Comparison of ENCODE assay signal across 11 mouse cellular contexts in the genomic region with DNA sequence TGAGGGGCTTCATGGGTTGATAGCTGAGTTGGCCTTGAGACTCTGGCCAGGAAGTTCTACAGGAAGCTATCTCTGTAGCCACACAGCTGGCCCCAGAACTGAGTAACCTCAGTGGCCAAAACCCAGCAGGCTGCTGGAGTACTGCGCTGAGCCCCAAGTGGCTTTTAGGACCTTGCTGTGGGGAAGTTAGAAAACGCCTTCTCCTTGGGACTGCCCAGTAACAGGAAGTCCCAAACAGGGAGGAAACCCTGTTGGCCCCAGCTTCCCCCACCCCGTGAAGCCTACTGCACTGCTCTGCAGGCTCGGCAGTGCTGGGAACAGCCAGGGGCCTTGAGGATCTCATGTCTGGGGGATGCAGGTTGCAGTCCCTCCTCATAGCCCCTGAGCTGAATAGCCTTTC. TPM values are rescaled to one million over a fixed set of nuclear protein-coding genes. Genes with fewer than 3 reads are reported as not detected.
DNase-seq lines count a peak whose midpoint lies in the region; ATAC-seq and TF ChIP-seq lines count a peak whose summit lies in the region.
"Had no signal": no experiment of that assay in that cellular context is flagged by ENCODE, and none has a peak within 500 bp of the region (broad histone marks: within the 10 kb centered on the region; RNA-seq: fewer than 3 reads in every experiment).

No protein-coding gene starts in this region.

- no peaks in the 10 kb centered on the region for H3K36me3 ChIP-seq in thymus, adult 2 months (ENCODE audit: control insufficient read depth, insufficient read depth, low read length)
- no peaks in the 10 kb centered on the region for H3K36me3 ChIP-seq in lung, postnatal 0 days (ENCODE audit: insufficient read depth, low read length)
- peaks cover 2% of the 10 kb centered on the region for H3K36me3 ChIP-seq in splenic B cell, adult 2 months (ENCODE audit: control insufficient read depth, insufficient read depth, low read length, poor library complexity, severe bottlenecking)
- H3K36me3 ChIP-seq: hindbrain, embryonic 15.5 days; midbrain, embryonic 12.5 days had no signal

- TF ChIP-seq CTCF in thymus, adult 2 months (IDR thresholded peaks at IDR 0.05; ENCODE audit: borderline replicate concordance, control insufficient read depth, extremely low read depth, insufficient read depth, low read length, poor library complexity): no peak
- TF ChIP-seq CTCF in lung, postnatal 0 days (IDR thresholded peaks at IDR 0.05): no peak

- no peak for DNase-seq in thymus, adult 2 months
- DNase-seq in thymus, adult 18-20 months: no peak
- DNase-seq in heart, postnatal 14 days: peak; percentile 33 to 34
- DNase-seq in lung, postnatal 0 days (ENCODE audit: low spot score): no peak
- DNase-seq in splenic B cell, adult 2 months (ENCODE audit: low read depth, low spot score): peak; percentile 59
- DNase-seq in kidney, postnatal 36 days: no peak
- DNase-seq in right cerebral cortex, postnatal 25 days: no peak
- DNase-seq in frontal cortex, postnatal 25 days (ENCODE audit: low spot score in 2 of 2): no peak
- DNase-seq: thymus, postnatal 14 days had no signal

- H3K4me1 ChIP-seq in thymus, adult 2 months (replicated peaks; ENCODE audit: control insufficient read depth, insufficient read depth, low read length): peaks cover 28% of the 10 kb centered on the region
- no peaks in the 10 kb centered on the region for H3K4me1 ChIP-seq in lung, postnatal 0 days (ENCODE audit: insufficient read depth, low read depth, low read length)
- H3K4me1 ChIP-seq: hindbrain, embryonic 15.5 days; midbrain, embryonic 12.5 days had no signal

- ATAC-seq in lung, postnatal 0 days: peak; percentile 52

- no peak for TF ChIP-seq EP300 in lung, postnatal 0 days (IDR thresholded peaks at IDR 0.05)

- no peak overlapping the region for H3K4me2 ChIP-seq in lung, postnatal 0 days (replicated peaks; ENCODE audit: low read depth, low read length)
- H3K4me2 ChIP-seq: hindbrain, embryonic 15.5 days; midbrain, embryonic 12.5 days had no signal

- H3K9me3 ChIP-seq in lung, postnatal 0 days (ENCODE audit: low read length): no peaks in the 10 kb centered on the region
- H3K9me3 ChIP-seq: hindbrain, embryonic 15.5 days; midbrain, embryonic 12.5 days had no signal

- no peak overlapping the region for H3K27ac ChIP-seq in thymus, adult 2 months (ENCODE audit: control insufficient read depth, insufficient read depth, low read length)
- no peak overlapping the region for H3K27ac ChIP-seq in lung, postnatal 0 days (ENCODE audit: low read length)
- H3K27ac ChIP-seq: hindbrain, embryonic 15.5 days; midbrain, embryonic 12.5 days had no signal

- peak overlapping the region; percentile 0; the same call in 1 of the 2 replicates for H3K4me3 ChIP-seq in thymus, adult 2 months (ENCODE audit: control insufficient read depth, insufficient read depth, low read length)
- H3K4me3 ChIP-seq in lung, postnatal 0 days (ENCODE audit: low read depth, low read length): no peak overlapping the region
- H3K4me3 ChIP-seq: hindbrain, embryonic 15.5 days; midbrain, embryonic 12.5 days had no signal

- WGBS in thymus, adult 2 months: 15% methylated on average over 4 of the region's 4 CpGs
- 58% methylated on average over 4 of the region's 4 CpGs for WGBS in lung, postnatal 0 days

- TF ChIP-seq POLR2A in thymus, adult 2 months (IDR thresholded peaks at IDR 0.05; ENCODE audit: control insufficient read depth, extremely low read depth, insufficient read depth, low read length, poor library complexity): no peak

- intact Hi-C loops in heart, postnatal 14 days (cut with DNase I): no loop called here

- H3K27me3 ChIP-seq in thymus, adult 2 months (ENCODE audit: control insufficient read depth, insufficient read depth, low read length): no peaks in the 10 kb centered on the region
- no peaks in the 10 kb centered on the region for H3K27me3 ChIP-seq in lung, postnatal 0 days (replicated peaks; ENCODE audit: insufficient read depth, low read length)
- H3K27me3 ChIP-seq in splenic B cell, adult 2 months (ENCODE audit: control insufficient read depth, insufficient read depth, low read length, poor library complexity, severe bottlenecking): no peaks in the 10 kb centered on the region
- H3K27me3 ChIP-seq: hindbrain, embryonic 15.5 days; midbrain, embryonic 12.5 days had no signal

- no peak overlapping the region for H3K9ac ChIP-seq in lung, postnatal 0 days (replicated peaks; ENCODE audit: low read depth)
- H3K9ac ChIP-seq: hindbrain, embryonic 15.5 days; midbrain, embryonic 12.5 days had no signal

RNA-seq across cellular contexts. Expression of a gene that starts 17.5 kb away (rescaled TPM):
- 33.8 and 40.6 TPM in 2 replicates for polyA plus RNA-seq in thymus, adult 2 months (2012; rRNA removed)
- 1 to 10 TPM; 3.8 to 4.6 TPM for total RNA-seq in heart, postnatal 14 days (2021)
- polyA plus RNA-seq in lung, postnatal 0 days (2015; fragmentation: Nextera tagmentation; extraction: Ambion mirVana): 7.7 and 9.2 TPM in 2 replicates

RNA-seq across cellular contexts. Expression of a gene that starts 29.3 kb away (rescaled TPM):
- polyA plus RNA-seq in thymus, adult 2 months (2012; rRNA removed): 19.8 and 22.0 TPM in 2 replicates
- 1 to 10 TPM; 6.4 to 8.3 TPM for total RNA-seq in heart, postnatal 14 days (2021)
- polyA plus RNA-seq in lung, postnatal 0 days (2015; fragmentation: Nextera tagmentation; extraction: Ambion mirVana): 23.3 and 24.2 TPM in 2 replicates

RNA-seq across cellular contexts. Expression of a gene that starts 30.4 kb away (rescaled TPM):
- polyA plus RNA-seq in thymus, adult 2 months (2012; rRNA removed): 219 and 224 TPM in 2 replicates
- 100 to 1,000 TPM; 149 to 154 TPM for total RNA-seq in heart, postnatal 14 days (2021)
- polyA plus RNA-seq in lung, postnatal 0 days (2015; fragmentation: Nextera tagmentation; extraction: Ambion mirVana): 135 and 145 TPM in 2 replicates

Comparison
In these comparisons a context has a peak if more than half of its experiments do, and no peak if none do; other contexts are left out.
1. DNase-seq: peak in heart, postnatal 14 days (2 of 2) and splenic B cell, adult 2 months (single experiment); none in thymus, adult 2 months (single experiment), thymus, adult 18-20 months (0 of 2), lung, postnatal 0 days (single experiment), kidney, postnatal 36 days (0 of 2), right cerebral cortex, postnatal 25 days (single experiment) and frontal cortex, postnatal 25 days (0 of 2).